Mouse (Mus musculus) neural tube, embryonic 14.5 days (tissue): ENCODE measurements at regions not wholly inside any gene's neighbourhood (a gene's known extent, or its start where the extent isn't known, plus 50 kb on each side); places are given as distances from the start of the nearest gene placed in this dataset.
"Not testable (repeated sequence)": the region's sequence is repeated elsewhere in the genome, so short reads cannot be mapped to it uniquely, and the experiment has no call there.

ENCODE experiments used
- ATAC-seq: fragments of 200-750 bp; cut with Nextera tagmentation; 2 replicates; pipeline ENCODE4 v1.8.0; 2017; ENCODE audit warnings: low read depth, mild to moderate bottlenecking, moderate TSS enrichment, moderate library complexity
- H3K27ac ChIP-seq: fragments of 300-500 bp; sonication (generic); 2 replicates; pipeline ENCODE4 v1.5.1; 2014; ENCODE audit warnings: low read depth, mild to moderate bottlenecking, control low read depth, low read length, moderate library complexity, mixed read lengths
- H3K27me3 ChIP-seq: fragments of 300-500 bp; sonication (generic); 2 replicates; pipeline ENCODE4 v1.6.1; 2014; ENCODE audit warnings: low read length; ENCODE audit not compliant: control insufficient read depth, insufficient read depth
- H3K36me3 ChIP-seq: fragments of 300-500 bp; sonication (generic); 2 replicates; pipeline ENCODE4 v1.6.1; 2014; ENCODE audit warnings: low read length, mixed read lengths; ENCODE audit not compliant: control insufficient read depth, insufficient read depth
- H3K4me1 ChIP-seq: fragments of 300-500 bp; sonication (generic); 2 replicates; pipeline ENCODE4 v1.6.1; 2014; ENCODE audit warnings: low read length; ENCODE audit not compliant: control insufficient read depth, insufficient read depth
- H3K4me2 ChIP-seq: fragments of 300-500 bp; sonication (generic); 2 replicates; pipeline ENCODE4 v1.6.1; 2014; ENCODE audit warnings: mild to moderate bottlenecking, low read depth, low read length, control low read depth
- H3K4me3 ChIP-seq: fragments of 300-500 bp; sonication (generic); 2 replicates; pipeline ENCODE4 v1.5.1; 2014; ENCODE audit warnings: low read depth, low read length, control low read depth, mixed read lengths
- H3K9ac ChIP-seq: fragments of 300-500 bp; sonication (generic); replicated peaks from 2 replicates; pipeline ENCODE4 v1.6.1; 2014; ENCODE audit warnings: low read depth, mild to moderate bottlenecking, control low read depth, low read length, mixed read lengths
- H3K9me3 ChIP-seq: fragments of 300-500 bp; sonication (generic); 2 replicates; pipeline ENCODE4 v1.6.1; 2016; ENCODE audit warnings: low read length; ENCODE audit not compliant: control insufficient read depth
- WGBS: fragments of 180-500 bp; shearing (Covaris S2); extraction: QIAGEN DNeasy Blood & Tissue Kit; methylation state at CpG from one replicate; pipeline ENCODE4 v1.1.7; 2014; 5-methylcytosine and 5-hydroxymethylcytosine counted together

DNA sequence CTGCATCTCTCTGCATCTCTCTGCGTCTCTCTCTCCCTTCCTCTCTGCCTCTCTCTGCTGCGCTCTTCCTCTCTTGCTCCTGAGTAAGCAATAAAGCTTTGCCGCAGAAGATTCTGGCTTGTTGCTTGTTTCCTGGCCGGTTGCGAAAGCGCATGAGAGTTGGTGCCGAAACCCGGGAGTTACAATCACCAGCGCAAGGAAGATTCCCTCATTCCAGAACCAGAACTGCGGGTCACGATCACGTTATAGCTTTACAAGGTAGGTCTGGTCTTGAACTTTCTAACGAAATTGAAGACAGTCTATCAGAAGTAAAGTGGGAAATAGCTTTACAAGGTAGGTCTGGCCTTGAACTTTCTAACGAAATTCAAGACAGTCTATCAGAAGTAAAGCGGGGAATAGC, 217.9 kb upstream of the Ptprz1 start:
- H3K9me3 ChIP-seq, H3K4me3 ChIP-seq, H3K4me1 ChIP-seq, H3K4me2 ChIP-seq, H3K27me3 ChIP-seq, H3K27ac ChIP-seq, H3K36me3 ChIP-seq, H3K9ac ChIP-seq, ATAC-seq: not testable (repeated sequence)
- 95% methylated on average over 14 of the region's 15 CpGs for WGBS

DNA sequence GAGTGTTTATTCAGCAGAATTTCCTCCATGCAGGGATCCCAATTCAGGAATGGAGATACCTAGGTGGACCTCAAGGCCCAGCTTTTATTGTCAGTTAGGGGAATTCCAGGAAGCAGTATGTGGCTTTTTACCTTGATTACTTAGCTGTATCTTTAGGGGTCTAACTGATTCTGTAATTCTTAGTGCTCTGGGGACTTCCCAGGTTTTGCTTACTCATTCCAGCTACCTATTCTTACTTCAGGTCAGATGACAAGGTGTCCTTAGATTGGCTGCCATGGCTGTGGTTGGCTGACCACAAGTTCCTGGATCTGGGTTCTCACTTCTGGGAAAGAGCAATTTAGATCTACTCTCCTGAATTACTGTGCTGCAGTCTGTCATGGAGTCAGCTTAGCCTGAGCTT, 235.2 kb upstream of the Ptprz1 start:
- Histone ChIP-seq H3K4me1 (no peaks in the 10 kb centered on the region), H3K9me3 (no peaks in the 10 kb centered on the region), H3K36me3 (no peaks in the 10 kb centered on the region), H3K27me3 (no peaks in the 10 kb centered on the region), H3K27ac (no peak overlapping the region), H3K9ac (no peak overlapping the region), H3K4me2 (no peak overlapping the region), H3K4me3 (no peak overlapping the region)
- ATAC-seq = no peak

DNA sequence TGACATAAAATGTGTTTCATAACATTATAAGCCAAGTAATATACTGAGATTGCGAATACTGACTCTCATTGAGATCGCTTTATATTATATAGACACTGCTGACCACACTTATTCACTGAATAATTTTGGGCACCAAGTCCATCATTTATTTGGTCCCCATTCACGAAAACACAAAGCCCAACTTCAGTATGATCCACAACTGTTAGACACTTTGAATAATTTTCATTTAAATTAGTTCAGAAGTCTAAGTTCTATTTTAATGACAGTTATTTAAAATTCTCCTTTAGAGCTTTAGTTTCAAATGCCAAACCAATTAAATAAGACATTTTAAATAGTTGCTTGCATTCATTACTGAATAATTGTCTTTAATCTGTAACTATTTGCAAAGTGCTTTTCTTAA, 240.2 kb upstream of the Ptprz1 start:
- ATAC-seq = no peak

DNA sequence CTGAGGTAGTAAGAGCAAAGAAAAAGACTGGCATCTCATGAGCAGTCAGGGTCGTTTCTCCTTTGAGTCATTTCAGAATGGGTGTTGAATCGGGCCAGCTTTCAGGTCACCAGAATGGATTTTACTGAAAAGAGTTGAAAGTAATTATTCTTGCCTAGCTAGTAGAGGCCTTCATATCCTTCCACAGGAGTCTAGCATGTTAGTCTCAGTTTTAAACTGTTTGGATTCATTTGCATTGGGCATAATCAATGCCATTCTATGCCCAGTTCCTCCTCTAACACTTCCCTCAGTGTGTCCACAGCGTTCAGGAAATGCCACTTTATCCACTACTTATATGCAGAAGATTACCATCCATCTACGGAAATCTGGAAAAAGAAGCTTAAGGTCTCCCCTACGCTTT, 240.6 kb upstream of the Ptprz1 start:
- no peaks in the 10 kb centered on the region for H3K36me3 ChIP-seq
- no peak for ATAC-seq
- H3K27ac ChIP-seq = no peak overlapping the region
- no peak overlapping the region for H3K4me3 ChIP-seq
- no peaks in the 10 kb centered on the region for H3K27me3 ChIP-seq
- no peaks in the 10 kb centered on the region for H3K9me3 ChIP-seq
- no peak overlapping the region for H3K9ac ChIP-seq
- 85% methylated on average over 5 of the region's 5 CpGs for WGBS
- H3K4me1 ChIP-seq = no peaks in the 10 kb centered on the region
- no peak overlapping the region for H3K4me2 ChIP-seq

More for the DNA sequence above, 240.2 kb upstream of the Ptprz1 start:
- no peak overlapping the region for H3K4me2 ChIP-seq
- H3K4me3 ChIP-seq = no peak overlapping the region
- no peaks in the 10 kb centered on the region for H3K27me3 ChIP-seq
- H3K27ac ChIP-seq = no peak overlapping the region
- no peak overlapping the region for H3K9ac ChIP-seq
- H3K4me1 ChIP-seq = no peaks in the 10 kb centered on the region
- H3K36me3 ChIP-seq = no peaks in the 10 kb centered on the region
- WGBS = 93% methylated on average over 3 of the region's 3 CpGs
- H3K9me3 ChIP-seq = no peaks in the 10 kb centered on the region

DNA sequence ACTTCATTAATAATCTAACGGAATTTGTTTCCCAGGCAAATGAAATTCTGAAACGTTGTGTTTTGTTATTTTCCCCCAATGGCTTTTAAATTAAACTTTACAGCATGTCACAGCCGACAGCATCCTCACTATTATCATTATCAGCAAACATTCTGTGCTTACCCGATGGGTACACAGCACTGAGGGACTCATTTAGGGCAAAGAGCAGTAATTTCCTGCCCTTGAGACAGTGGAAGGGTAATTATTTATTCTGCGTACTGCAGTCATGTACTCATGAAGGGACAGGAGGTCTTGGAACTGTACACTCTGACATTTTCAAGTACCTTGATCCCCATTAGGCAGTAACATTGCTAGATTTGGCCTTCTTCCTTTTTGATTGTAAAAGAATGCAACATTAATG, 235.5 kb upstream of the Fam3c start:
- Histone ChIP-seq H3K4me3 (no peak overlapping the region), H3K36me3 (no peaks in the 10 kb centered on the region), H3K9me3 (no peaks in the 10 kb centered on the region), H3K4me2 (no peak overlapping the region), H3K9ac (no peak overlapping the region), H3K27ac (no peak overlapping the region), H3K27me3 (no peaks in the 10 kb centered on the region), H3K4me1 (no peaks in the 10 kb centered on the region)
- 35% methylated on average over 5 of the region's 5 CpGs for WGBS
- peak; percentile 77; the same call in 1 of the 2 replicates for ATAC-seq

DNA sequence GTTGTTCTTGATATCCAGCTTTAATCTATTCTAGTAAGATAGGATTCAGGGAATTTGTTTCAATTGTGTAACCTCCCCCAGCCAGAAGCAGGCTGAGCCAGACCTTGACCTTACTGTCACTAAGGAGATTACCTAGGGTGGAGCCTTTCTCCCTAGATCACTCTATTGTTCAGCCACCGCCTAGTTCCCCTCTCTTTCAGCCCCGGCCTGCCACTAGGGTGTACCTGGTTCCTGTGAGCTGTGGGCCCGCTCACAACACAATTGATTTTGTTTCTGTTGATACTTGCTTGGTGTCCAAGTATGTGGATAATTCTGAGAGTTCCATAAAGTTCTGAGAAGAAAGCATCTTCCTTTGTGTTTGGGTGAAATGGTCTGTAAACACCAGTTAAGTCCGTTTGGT, 228.8 kb upstream of the Fam3c start:
- Histone ChIP-seq H3K4me2 (no peak overlapping the region), H3K4me1 (no peaks in the 10 kb centered on the region), H3K27me3 (no peaks in the 10 kb centered on the region), H3K27ac (no peak overlapping the region), H3K4me3 (no peak overlapping the region), H3K9me3 (no peaks in the 10 kb centered on the region), H3K9ac (no peak overlapping the region), H3K36me3 (no peaks in the 10 kb centered on the region)
- ATAC-seq = no peak
- WGBS = 63% methylated on average over 4 of the region's 4 CpGs

DNA sequence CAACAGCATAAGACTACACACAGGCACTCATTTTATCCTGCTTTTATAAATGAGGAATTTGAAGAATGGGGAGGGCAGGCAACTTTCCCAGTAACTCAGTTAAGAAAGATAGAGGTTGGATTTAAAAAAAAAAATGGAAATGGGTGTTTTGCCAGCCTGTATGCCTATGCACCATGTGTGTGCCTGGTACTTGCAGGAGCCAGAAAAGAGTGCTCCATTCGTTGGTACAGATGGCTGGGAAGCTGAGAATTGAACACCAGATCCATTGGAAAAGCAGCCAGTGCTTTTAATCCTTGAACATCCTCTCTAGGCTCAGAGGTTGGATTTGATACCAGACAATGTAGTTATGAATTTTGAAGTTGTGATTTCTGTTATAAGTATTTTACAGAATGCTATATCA, 216.9 kb upstream of the Fam3c start:
- Histone ChIP-seq H3K36me3 (no peaks in the 10 kb centered on the region), H3K9me3 (no peaks in the 10 kb centered on the region), H3K27ac (no peak overlapping the region), H3K4me1 (no peaks in the 10 kb centered on the region), H3K9ac (no peak overlapping the region), H3K4me3 (no peak overlapping the region), H3K4me2 (no peak overlapping the region), H3K27me3 (no peaks in the 10 kb centered on the region)
- WGBS = 69% methylated on average over 1 of the region's 1 CpGs
- ATAC-seq = no peak

DNA sequence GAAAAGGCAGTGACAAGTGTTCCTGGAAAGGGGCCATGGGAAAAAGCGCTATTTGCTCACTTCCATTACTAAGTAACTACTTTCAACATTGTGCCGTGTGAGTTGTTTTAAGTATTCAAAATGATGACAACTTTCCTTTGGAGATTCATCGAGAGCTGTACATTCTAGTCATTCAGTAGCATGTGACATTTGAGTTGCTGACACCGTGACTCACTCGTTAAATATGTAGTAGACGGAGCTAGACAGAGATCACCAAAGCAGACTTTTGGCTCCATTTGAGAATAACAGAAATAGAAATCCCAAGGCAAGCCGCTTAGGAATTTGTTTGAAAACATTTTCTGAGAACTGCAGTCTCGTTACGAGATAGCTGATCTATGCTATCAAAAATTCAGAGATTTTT, 211.8 kb upstream of the Fam3c start:
- Histone ChIP-seq H3K36me3 (no peaks in the 10 kb centered on the region), H3K4me3 (no peak overlapping the region), H3K27me3 (no peaks in the 10 kb centered on the region), H3K4me1 (no peaks in the 10 kb centered on the region), H3K4me2 (no peak overlapping the region), H3K27ac (no peak overlapping the region), H3K9me3 (no peaks in the 10 kb centered on the region), H3K9ac (no peak overlapping the region)
- no peak for ATAC-seq
- 91% methylated on average over 9 of the region's 9 CpGs for WGBS

DNA sequence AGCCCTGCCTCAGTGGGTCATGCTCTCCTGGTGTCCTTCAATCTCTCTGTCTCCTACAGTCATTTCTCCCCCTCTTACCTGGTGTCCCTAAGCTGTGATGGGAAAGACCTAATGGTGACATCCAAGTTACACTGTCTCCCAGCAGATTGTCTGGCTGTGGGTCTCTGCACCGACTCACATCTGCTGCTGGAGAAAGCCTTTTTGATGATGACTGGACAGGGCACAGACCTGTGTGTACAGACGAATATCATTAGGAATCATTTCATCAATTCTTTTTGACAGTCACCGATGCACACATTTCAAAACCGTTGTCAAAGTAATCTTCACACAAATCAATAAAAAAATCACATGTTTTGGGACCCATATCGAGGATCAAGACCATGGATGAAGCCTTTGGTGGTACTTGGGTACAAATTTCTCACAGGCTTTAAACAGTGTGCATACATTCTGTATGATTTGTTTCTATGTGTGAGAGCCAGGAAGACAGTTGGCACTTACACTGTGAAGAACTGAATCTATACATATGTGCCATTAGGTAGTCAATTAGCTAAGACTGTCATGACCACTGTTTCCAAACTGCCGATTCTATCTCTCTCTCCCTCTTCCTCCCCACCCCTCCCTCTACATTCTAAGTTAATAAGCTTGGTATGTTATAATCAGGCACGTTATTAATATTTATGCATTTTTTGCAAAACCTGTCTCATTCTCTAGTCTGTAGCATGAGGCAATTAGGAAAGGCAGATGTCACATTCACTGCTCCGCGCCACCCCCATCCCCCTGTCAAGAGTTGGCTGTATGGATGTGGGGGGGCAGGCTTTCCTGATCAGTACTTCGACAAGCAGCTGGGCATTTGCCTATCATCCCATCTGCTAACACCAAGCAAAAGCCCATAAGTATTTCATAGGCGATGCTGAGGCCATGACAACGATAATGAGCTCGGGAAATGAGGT, 192.5 kb upstream of the Fam3c start:
- H3K9ac ChIP-seq = no peak overlapping the region
- peak; percentile 46; the same call in 1 of the 2 replicates for ATAC-seq
- no peaks in the 10 kb centered on the region for H3K4me1 ChIP-seq
- H3K36me3 ChIP-seq = no peaks in the 10 kb centered on the region
- no peak overlapping the region for H3K27ac ChIP-seq
- 76% methylated on average over 13 of the region's 13 CpGs for WGBS
- no peaks in the 10 kb centered on the region for H3K9me3 ChIP-seq
- H3K4me3 ChIP-seq = no peak overlapping the region
- no peaks in the 10 kb centered on the region for H3K27me3 ChIP-seq
- H3K4me2 ChIP-seq = no peak overlapping the region
